Mouse (Mus musculus): ENCODE measurements at regions not wholly inside any gene's neighbourhood (a gene's known extent, or its start where the extent isn't known, plus 50 kb on each side); places are given as distances from the start of the nearest gene placed in this dataset.

- TF ChIP-seq TAL1 (IDR thresholded peaks at IDR 0.05; ENCODE audit: low read length), result no peak
- TF ChIP-seq GATA1 (IDR thresholded peaks at IDR 0.05; ENCODE audit: low read length), result no peak
Measured at GRCm38 (mm10) chr17:88197381-88197780, 132.3 kb upstream of the Fbxo11 start.
